Mouse (Mus musculus) embryo, embryonic 11 days (tissue): Measurements from ENCODE around the gene Atmin.

Experiments used
- DNase-seq: peaks from one replicate; pipeline ENCODE4 v3.0.0-alpha.2; 2015

Gene Atmin

GRCm38 (mm10) chr8:116943161-116943554 lies at the start of gene Atmin:
TSS of gene Atmin (plus strand) at chr8:116943393.
- DNase-seq: peak; percentile 95

DNA sequence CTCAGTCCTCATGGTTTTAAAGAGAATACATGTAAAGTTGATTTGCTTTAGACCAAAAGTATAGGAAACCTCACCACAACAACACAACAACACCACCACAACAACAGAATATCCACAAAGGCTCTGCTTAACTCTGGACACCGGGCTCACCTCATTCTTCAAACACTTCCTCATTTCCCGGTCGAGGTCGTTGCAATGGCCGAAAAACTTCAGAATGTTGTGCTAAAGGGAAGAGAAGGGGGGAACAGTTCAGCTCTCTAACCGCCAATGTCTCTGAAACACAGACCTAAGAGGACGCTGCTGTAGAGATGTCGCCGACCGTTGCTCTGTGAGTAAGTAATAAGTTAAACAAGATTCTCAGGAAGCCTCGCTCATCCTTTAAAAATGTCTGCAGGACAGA lies 49.3 kb upstream of the Atmin start:
- no peak for DNase-seq

- DNase-seq: no peak
Measured at GRCm38 (mm10) chr8:116895521-116895920, 47.7 kb upstream of the Atmin start.

- no peak for DNase-seq
Measured at GRCm38 (mm10) chr8:116904736-116905135, 38.5 kb upstream of the Atmin start.

GRCm38 (mm10) chr8:116905252-116905651 lies 37.9 kb upstream of the Atmin start:
- DNase-seq: no peak

GRCm38 (mm10) chr8:116905836-116906235 lies 37.4 kb upstream of the Atmin start:
- no peak for DNase-seq

- no peak for DNase-seq
Measured at GRCm38 (mm10) chr8:116921005-116921336, 22.2 kb upstream of the Atmin start.

DNA sequence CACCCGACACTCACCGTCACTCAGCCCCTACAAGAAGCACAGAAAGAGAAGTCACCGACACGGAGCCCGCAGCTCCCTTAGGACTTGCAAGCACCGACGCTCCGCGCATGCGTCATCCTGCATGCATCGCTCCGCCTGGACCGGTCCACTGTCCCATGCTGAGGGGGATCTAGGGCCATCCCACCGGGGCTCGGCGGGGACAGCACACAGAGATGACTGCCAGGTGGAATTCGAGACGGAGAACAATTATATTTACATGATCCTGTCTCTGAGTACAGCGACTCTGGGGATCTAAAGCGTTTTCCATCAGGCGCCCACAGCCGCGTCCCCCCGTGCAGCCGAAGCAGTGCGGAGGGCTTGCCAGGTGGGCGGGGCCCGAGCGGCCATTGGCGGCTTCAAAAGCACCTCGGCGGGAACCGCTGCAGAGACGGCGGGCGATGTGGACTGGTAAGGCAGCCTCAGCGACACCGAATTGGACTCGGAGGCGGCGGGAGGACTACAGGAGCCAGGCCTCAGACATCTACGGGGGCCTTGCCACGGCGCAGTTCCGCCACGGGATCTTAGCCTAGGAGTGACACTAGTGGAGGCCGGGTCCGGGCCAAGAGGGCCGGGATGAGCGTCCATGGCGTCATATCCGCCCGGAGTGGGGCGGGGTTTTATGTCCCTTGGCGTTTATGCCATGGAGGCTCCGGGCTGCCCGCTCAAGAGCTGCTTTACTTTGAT lies 21.7 kb upstream of the Atmin start, which contains the start of the genes Cmc2 and Cenpn:
TSS of gene Cmc2 (minus strand) at position 119 of the 723 bp plus-strand sequence.
TSS of gene Cenpn (plus strand) at position 394 of the 723 bp plus-strand sequence.
- DNase-seq: peak; percentile 98

DNA sequence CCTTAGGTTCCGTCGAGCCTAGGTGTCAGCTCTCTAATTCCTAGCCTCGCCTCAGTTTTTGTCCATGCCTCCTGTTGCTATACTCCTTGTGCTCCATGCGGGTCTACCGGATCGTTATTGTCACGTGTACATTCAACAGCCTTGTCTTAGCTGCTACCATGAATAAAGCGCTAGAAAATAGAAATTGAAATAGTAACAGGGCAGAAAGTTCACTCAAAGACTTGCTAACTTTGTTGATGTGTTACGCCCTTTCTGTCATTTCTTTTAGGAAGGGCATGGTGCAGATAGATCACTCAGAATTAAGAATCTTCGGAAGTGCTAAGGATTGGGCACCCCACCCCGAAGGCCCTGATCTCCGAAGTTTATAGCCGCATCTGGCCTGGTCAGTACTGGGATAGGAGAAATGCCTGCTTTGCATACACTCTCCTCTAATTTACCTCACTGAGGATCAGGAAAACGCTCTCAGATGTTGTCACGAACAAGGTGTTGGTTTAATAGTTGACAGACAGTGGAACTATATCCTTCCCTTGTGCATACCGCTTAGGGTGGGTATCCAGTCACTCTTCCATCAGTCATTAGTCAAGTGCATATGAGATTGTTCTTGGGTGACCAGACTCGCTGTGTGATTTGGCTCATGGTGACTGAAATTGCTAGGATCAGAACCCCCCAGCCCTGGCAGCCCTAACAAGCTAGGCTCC lies 21.0 kb upstream of the Atmin start:
- no peak for DNase-seq

GRCm38 (mm10) chr8:116923526-116923925 lies 19.7 kb upstream of the Atmin start:
- DNase-seq: no peak

- DNase-seq: peak; percentile 54
Measured at GRCm38 (mm10) chr8:116927880-116928279, 15.3 kb upstream of the Atmin start.

DNA sequence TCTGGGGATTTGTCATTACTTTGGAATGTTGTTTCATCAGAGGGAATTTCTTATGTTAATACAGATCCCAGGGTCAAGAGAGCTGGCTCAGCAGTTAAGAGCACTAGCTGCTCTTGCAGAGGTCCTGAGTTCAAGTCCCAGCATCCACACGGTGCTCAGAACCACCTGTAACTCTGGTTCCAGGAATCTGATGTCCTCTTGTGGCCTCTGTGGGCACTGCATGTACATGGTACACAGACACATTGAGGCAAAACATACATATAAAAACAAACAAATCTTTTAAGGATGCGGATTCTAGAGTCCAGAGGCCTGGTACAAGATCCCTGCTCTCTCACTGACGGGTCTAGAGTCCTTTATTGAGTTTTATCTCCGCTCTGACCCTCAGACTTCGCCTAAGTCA lies 14.6 kb upstream of the Atmin start:
- DNase-seq: no peak

DNA sequence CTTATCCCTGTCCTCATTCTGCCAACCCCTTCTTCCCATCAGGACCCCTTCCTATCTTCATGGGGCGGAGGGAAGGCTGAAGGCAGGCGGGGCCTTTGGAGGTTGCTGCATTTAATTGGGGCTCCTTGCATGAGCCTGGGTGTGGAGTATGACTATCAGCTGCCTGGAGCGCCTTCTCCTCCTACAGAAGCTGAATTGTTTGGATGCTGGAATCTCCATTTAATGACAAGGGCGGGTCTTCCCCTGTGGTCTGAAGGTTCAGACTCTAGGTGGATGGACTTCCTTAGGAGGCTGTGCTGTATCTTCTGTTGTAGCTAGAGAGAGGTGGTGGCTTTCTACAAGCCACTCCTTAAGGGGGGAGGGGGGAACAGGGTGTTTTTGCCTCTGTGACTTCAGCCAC lies 8.2 kb upstream of the Atmin start:
- DNase-seq: no peak

DNA sequence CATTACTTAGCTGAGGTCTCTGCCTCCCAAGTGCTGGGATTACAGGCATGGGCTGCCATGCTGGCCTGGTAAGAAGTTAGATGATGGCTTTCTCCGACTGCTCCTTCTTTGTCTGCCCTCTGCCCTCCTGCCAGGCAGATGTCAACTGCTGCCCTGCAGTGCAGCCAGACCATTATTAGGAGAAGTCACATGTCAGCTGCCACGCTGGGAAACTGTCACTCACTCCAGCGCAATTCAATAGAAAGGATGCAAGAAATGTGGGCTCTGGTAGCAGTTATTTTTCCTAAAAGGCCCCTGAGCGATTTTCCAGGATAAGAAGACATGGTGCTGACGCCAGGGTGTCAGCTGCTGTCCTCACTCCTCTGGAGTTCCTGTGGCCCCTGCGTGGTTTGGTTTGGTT lies 7.7 kb upstream of the Atmin start:
- no peak for DNase-seq

- DNase-seq: no peak
Measured at GRCm38 (mm10) chr8:116942284-116943058, 722 bp upstream of the Atmin start.

DNA sequence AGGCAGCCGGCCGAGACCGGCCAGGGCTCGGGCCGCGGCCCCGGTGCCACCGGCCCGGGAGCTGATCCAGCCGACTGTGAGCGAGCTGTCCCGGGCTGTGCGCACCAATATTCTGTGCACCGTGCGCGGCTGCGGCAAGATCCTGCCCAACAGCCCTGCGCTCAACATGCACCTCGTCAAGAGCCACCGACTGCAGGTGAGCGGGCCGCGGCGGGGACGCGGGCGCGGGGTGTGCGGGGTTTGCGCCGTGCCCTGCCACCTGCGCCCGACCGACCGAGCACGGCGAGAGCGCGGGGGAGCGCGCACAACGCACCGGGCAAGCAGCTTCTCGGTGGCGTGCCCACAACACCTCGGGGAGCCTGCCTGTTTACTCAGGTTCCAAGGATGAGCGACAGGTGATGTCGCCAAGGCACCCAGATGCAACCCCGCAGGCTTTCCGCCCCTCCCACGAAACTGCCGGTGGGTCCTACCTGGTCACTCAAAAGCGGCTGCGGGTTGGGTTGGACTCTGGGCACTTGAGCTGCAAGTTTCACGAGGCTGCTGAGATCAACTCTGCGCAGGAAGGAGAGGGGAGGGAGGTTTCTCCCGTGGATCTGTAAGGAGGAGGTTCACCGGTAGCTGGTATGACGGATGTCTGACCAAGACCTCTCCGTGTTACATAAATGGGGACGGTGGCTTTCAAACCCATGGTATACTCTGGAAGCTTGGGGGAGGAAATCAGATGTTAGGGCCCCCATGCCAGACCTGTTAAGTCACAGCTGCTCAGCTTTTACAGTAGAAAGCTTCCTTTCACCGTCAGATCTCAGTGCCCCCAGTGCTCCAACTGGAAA lies 577 bp downstream of the Atmin start:
- DNase-seq: peak; percentile 32

GRCm38 (mm10) chr8:116944385-116944696 lies 1.1 kb downstream of the Atmin start:
- DNase-seq: no peak

- no peak for DNase-seq
Measured at GRCm38 (mm10) chr8:116945169-116945910, 2.1 kb downstream of the Atmin start.

DNA sequence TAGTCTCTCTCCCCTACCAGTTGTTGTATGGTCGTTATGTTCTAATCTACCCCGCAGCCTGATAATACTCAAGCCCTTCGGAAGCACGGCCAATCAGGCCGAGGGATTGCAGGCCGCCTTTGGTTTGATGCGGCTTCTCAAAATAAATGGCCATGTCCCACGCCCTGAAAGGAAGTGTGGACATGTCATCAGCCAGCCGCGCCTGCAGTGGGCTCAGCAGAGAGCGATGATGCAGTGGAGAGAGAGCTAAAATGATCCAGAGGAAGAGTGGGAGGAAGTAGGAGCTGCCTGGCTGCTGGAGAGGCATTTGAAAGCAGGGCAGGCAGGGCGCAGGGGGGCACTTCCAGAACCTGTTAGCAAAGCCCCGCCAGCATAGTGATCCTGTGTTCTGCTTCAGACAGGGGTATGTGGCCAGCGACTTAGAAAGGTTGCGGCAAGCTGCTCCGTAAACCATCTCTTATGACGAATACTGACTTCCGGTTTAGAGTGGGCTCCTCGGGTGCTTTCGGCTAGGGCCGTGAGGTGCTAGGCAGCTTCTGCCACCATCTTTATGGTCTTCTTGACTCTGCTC lies 3.2 kb downstream of the Atmin start:
- no peak for DNase-seq

DNA sequence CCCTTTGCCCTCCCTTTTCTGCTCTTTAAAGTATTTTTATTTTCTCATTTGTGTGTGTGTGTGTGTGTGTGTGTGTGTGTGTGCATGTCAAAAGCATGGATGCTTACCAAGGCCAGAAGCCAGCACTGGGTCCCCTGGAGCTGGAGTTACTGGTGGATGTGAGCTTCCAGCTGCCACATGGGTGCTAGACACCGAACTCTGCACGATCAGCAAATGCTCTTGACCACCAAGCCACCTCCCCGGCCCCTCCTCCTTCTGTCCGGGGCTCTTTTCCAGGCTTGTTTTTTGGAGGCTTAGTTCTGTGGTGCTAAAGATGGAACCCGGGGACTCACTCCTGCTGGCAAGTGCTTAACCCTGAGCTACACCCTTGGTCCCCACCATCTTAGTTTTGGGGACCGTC lies 3.7 kb downstream of the Atmin start:
- DNase-seq: no peak

DNA sequence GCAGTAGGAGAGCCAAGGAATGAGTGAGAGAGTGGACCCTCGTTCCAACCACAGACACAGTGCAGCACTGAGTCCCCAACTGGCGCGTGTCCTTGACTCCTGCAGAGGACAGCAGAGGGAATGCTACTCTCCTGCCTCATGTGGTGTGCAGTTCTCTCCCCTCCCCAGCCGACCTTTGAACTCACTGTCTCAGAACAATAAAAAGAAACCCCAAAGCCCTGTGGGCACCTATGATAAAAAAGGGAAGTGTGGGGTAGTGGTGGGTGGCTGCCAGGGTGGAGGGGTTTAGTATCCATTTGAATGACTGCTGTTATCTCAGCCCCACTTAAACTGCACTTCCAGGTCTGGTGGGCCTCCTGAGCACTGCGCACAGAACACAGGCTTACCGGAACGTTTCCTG lies 4.4 kb downstream of the Atmin start:
- no peak for DNase-seq

DNA sequence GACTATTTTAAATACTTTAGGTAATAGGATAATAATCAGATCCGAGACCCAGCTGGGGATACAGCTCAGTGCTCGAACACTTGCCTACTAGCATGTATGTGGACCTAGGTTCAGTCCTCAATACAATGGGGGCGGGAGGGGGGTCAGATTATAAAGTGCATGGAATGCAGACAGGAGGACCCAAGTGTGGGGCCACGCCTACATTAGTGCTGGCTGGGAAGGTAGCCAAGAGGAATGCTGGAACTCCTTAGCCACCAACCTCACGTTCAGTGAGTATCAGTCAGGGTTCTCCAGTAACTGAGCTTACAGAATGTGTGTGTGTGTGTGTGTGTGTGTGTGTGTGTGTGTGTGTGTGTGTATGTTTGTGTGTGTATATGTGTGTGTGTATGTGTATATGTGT lies 8.2 kb downstream of the Atmin start:
- no peak for DNase-seq
